Mouse (Mus musculus): Measurements from ENCODE around the gene Angptl2.

DNA sequence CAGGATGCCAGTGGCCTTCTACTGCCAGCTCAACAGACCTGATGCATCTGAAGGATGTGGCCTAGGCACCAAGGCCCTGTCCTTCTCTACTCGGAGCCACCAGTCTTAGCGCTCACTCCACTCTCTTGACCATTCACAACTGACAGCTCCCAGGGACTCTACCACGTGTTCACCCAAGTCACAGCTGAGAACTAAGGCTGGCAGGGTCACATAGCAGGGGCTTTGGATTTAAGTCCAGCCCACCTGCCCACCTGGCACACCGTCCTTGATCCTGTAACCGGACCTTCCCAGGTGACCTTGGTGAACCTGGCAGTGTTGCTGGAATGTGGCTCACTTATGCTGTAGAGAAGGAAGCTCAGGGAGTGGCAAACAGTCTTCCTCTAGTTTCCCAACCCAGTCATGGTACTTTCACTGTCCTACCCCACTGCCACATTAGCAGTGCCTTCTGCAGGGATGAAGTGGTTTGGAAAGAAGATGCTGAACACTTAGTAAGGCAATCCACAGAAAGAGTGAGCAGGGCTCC lies 631 bp upstream of the Angptl2 start:
- TF ChIP-seq CTCF (IDR thresholded peaks at IDR 0.05; ENCODE audit: borderline replicate concordance, insufficient read depth, low read depth, low read length): no peak
- TF ChIP-seq POLR2A (IDR thresholded peaks at IDR 0.05; ENCODE audit: borderline replicate concordance, insufficient read depth, low read length): no peak

Data from cerebellum, adult 2 months (tissue).